Mouse (Mus musculus) cerebellum, adult (tissue): ENCODE measurements at regions not wholly inside any gene's neighbourhood (a gene's known extent, or its start where the extent isn't known, plus 50 kb on each side); places are given as distances from the start of the nearest gene placed in this dataset.

Source experiments
- ATAC-seq: cut with Nextera tagmentation; 2 replicates; pipeline ENCODE4 v1.9.2; 2017; ENCODE audit warnings: mild to moderate bottlenecking, moderate library complexity, mixed read lengths; ENCODE audit not compliant: insufficient number of reproducible peaks, low FRiP score, low TSS enrichment

DNA sequence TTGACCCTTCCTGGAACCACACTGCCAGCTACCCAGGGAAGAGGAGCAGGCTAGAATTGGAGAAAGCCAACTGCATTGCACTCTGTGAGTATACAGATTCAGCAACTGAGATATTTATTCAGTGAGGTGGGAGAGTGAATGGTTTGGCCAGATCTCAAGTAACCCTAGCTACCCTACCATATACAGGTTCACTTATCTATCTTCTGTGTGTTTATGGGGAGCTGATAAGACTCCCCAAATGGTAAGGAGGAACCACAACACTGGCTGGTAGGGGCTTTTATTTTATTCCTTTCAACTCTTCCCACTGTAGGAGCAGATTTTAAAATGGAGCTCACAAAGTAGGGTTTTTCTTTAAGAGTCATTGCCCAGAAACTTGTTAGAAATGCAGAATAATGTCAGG lies 62.9 kb downstream of the Arrdc3 start:
- ATAC-seq = no peak

DNA sequence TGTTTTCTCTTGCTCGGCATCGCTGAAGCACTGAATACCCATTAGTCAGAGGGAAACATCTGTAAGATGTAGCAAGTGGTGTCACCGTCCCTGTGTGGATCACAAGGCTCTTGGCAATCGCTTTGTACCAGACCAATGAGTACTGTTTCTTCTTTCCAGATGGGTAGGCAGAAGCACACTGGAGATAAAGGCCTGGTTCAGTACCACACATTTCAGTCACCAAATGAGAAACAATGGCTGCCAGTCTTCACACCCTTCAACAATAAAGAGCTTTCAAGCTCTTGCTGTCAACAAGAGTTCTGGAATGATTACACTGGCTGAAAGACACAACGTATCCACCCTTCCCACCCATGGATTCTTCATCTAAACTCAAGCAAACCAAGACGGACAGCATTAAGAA lies 64.5 kb downstream of the Arrdc3 start:
- no peak for ATAC-seq

GRCm38 (mm10) chr13:80949133-80949697 lies 66.0 kb downstream of the Arrdc3 start:
- ATAC-seq = no peak

DNA sequence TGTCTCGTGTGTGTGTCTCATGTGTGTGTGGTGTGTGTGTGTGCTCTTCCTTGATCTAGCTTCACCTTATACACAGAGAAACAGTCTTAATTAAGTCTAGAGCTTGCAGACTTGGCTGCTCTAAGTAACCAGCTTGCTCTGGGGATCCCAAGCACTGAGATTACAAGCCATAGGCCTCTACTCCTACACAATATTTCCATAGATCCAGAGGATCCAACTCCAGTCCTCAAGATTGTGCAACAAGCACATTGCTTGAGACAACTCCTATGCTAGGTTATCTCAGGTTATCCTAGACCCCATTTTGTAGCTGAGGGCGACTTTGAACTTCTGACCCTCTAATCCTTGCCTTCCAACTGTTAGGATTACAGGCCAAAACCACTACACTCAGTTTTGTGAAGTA lies 67.1 kb downstream of the Arrdc3 start:
- no peak for ATAC-seq

DNA sequence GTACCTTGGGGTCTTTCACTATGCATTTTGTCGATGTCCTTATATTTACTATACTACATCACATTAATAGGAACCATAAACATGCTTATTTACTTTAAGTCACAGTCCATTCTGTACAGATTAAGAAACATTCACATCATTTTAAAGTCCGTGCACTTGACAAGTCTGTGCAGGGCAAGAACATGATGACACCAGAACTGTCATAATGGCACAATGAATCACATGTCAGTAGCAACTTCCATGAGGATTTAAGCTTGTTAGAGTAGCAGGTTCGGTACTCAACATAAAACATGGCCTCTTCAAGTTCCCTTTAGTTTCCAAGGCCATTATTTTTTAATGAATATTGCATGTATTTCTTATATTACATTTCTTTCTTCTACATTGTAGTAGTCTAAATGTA lies 67.6 kb downstream of the Arrdc3 start:
- ATAC-seq = no peak

GRCm38 (mm10) chr13:80951327-80951726 lies 68.1 kb downstream of the Arrdc3 start:
- no peak for ATAC-seq

GRCm38 (mm10) chr13:80952851-80953250 lies 69.7 kb downstream of the Arrdc3 start:
- ATAC-seq = no peak

DNA sequence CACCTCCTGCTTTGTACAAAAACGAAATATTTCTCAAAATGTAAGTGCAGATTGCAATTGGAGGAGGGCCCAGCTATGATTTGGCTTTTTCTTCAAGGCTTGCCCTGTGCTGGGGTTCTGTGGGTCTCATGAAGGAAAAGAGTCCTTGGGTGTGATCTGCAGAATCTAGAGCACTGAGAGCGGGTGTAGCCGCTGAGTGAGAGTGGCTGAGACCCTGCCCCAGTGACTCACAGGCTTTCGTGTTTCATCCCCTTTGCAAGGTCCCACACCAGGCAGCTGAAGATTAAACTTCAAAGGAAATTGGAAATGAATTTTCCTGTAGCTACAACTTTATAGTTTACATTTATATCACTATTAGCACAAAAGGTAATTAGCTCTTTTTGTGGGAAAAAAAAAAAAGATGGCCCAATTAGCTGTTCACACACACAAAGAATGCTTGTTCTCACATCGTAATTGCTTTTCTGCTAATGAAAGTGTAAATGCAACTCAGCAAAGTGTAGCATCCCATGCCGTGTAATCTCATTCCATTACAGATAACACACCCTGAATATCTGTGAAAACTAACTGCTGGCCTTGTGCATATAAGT lies 71.0 kb downstream of the Arrdc3 start:
- ATAC-seq = no peak

DNA sequence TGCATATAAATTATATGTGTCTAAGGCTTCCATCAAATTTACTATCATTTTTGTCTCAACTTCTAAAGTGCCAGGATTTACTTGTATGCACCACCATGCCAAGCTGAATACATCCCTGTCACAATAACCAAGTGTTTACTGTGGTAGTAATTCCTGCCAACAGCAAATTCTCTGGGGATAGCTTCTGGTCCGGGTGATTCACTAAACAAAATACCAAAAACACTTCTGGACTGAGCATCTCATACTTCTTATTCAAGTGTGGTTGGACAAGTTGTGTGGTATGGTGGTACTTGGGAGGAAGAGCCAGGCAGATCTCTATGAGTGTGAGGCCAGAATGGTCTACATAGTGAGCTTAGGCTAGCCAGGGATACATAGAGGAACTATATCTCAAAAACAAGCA lies 73.8 kb downstream of the Arrdc3 start:
- no peak for ATAC-seq

DNA sequence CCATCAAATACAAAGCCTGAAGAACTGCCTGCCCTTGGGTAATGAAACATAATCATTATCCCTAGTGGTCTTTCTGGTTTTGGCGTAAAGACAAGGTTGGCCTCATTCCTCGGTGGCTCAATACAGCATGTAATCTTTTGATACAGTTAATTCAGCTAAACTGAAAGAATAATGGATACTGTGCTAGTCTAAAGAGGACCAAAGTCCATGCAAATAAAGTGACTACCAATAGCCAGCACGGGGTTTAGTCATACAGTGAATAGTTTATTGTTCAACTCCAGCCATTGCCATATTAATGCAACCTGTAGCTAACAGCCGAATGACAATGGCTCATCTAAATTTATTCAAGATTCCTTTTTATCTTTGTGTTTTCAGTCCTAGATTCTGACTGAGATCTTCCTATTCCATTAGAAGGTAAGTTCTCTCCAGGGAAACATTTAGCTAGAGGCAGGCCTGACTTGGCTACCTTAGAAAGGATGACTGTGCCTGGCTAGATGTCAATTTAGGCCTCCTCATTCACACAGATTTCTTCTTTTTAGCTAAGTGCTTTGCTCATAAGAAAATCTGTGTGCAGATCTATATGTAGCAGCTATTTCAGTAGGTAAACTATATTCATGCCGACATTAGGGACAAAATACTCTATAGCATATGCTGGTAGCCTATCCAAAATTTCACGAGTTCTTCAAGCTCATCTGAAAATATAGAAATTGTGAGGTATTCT lies 74.4 kb downstream of the Arrdc3 start:
- ATAC-seq = no peak

DNA sequence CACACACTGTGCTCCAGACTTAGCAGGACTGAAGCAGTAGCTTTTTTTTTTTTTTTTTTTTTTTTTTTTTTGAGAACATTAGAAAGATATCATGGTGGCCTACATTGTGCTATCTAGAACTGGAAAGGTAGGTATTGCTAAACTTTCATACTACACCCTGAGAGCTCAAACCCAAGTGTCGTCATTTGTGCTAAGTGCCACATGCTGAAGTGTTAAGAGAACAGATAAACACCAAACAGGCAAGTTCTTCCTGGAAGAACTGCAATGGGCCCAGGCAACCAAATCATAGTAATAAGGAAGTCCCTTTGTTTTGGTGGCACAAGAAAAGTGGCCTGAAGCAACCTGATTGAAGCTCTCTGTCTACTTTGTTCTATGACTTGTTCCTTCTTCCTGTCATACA lies 76.6 kb downstream of the Arrdc3 start:
- ATAC-seq = no peak

DNA sequence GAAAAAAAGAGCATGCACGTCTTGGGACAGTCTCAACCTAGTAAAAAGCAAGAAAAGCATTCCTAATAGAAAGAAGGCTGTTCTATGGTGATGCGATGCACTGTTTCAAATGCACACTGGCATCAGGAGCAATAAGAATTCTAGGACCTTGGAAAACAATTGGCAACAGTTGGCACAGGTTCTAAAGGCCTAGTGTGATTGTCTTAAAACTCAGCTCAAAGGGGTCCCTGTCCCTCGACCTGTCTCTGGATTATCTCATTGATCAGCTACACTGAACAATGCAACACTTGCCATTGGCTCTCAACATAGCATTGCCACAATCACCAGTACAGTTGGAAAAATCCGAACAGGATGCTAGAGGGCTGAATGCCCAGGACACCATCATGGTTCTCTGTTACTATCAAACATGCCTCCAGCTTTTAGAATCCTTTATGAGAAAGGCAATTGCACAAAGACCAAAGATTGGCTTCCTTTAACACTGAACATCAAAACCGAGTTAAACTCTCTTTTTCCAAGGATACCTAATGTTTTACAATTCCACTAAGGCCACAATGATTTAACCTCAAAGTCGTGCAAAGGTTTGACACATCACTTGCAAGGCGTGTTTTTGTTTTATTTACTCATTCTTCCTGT lies 78.9 kb downstream of the Arrdc3 start:
- no peak for ATAC-seq

DNA sequence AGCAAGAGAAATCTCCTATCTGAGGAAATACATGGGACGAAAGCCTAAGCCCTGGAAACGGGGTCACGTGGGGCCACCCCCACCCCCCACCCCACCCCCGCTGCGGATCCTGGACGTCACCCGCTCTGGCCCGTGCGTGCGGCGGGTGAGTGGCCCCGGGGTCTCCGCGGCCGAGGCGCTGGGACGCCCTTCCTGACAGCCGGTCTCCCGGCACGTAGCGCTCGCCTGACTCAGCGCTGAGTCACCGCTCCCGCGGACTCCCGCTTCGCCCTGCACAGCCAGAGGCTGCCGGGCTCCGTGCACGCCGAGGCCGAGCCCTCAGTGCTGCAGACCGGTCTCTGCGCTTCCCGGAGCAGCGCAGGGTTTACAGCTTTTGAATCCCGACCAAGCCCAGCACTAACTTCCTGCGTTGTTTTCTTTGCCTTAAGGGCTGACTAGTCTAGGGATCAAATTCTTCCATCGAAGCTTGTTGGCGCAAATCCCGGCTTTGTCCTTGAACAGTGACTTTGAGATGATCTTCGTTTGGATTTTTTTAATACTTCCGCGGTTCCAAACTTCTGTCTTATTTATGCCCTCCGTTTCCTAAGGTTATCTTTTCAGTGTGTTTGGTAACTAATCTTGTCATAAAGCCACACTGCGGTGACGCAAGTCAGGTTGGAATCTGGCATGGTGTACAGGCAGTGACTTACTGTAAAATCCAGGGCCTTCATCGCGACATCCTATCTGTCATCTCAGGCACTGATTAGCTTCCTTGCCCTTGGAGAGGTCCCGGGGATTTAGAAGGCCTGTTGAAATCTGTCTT lies 79.8 kb downstream of the Arrdc3 start:
- ATAC-seq = peak; percentile 93

- no peak for ATAC-seq
Observed at GRCm38 (mm10) chr13:80963591-80963940, 80.4 kb downstream of the Arrdc3 start.

GRCm38 (mm10) chr13:80971664-80972063 lies 88.5 kb downstream of the Arrdc3 start:
- ATAC-seq = 0 out of 2 replicates have a peak, but pooled peaks have one; percentile 45

GRCm38 (mm10) chr13:80974424-80974823 lies 91.2 kb downstream of the Arrdc3 start:
- no peak for ATAC-seq

- ATAC-seq = no peak
Observed at GRCm38 (mm10) chr13:80977266-80977665, 94.1 kb downstream of the Arrdc3 start.

DNA sequence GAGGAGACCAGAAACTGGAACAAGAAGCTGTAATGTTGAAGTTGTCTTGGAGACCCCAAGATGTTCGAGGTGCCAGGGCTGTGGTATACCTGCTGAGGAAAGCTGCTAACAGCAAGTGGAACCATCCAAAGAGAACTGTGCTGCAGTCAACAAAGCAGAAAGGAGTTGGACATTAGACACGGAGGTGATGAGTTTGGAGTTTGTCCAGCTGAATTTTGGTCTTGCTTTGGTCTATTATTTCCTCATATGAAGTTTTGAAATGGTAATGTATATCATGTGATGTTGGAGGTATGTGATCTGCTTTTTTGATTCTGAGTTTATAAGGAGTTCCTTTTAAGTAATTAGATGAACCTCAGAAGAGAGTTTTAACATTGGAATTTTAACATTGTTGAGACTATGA lies 98.0 kb downstream of the Arrdc3 start:
- no peak for ATAC-seq

- no peak for ATAC-seq
Observed at GRCm38 (mm10) chr13:80986657-80987056, 103.5 kb downstream of the Arrdc3 start.

GRCm38 (mm10) chr13:80989756-80990155 lies 106.6 kb downstream of the Arrdc3 start:
- no peak for ATAC-seq

DNA sequence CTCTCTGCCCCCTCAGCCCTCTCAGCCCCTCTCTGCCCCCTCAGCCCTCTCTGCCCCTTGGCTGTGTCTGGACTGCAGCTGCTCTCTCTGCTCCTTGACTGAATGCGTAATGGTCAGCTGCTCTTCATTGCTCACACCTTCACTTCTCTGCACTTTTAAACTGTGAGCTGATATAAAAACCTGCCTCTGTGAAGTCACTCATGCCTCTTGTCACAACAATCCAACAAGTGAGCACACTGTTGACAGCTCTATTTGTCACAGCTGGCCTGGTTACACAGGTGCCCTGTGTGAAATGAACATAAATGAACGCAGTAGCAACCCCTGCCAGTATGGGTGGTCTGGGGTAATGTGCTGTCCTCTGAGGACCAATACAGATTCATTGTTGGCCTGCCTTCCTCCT lies 109.2 kb downstream of the Arrdc3 start:
- no peak for ATAC-seq
